Mouse (Mus musculus) ES-CJ7 (cell line): ENCODE data around the gene Dnajb5.

Experiments
- DNase-seq: peaks from one replicate; pipeline ENCODE4 v3.0.0; 2011; ENCODE audit warnings: low read depth, low spot score

Gene Dnajb5

GRCm38 (mm10) chr4:42949676-42950051, at the start of gene Dnajb5:
Gene Dnajb5, plus strand, starts transcription at chr4:42949814.
- peak; percentile 99 for DNase-seq

- DNase-seq, result no peak
Observed at GRCm38 (mm10) chr4:42900878-42901277, 48.7 kb upstream of the Dnajb5 start.

- DNase-seq, result peak; percentile 66
Observed at GRCm38 (mm10) chr4:42902174-42902573, 47.4 kb upstream of the Dnajb5 start.

- DNase-seq, result no peak
Observed at GRCm38 (mm10) chr4:42902730-42903129, 46.9 kb upstream of the Dnajb5 start.

- no peak for DNase-seq
Observed at GRCm38 (mm10) chr4:42903942-42904341, 45.7 kb upstream of the Dnajb5 start.

- DNase-seq, result no peak
Observed at GRCm38 (mm10) chr4:42904523-42904922, 45.1 kb upstream of the Dnajb5 start.

GRCm38 (mm10) chr4:42904966-42905365, 44.6 kb upstream of the Dnajb5 start:
- no peak for DNase-seq

- no peak for DNase-seq
Observed at GRCm38 (mm10) chr4:42913391-42913790, 36.2 kb upstream of the Dnajb5 start.

- DNase-seq, result no peak
Observed at GRCm38 (mm10) chr4:42915311-42915710, 34.3 kb upstream of the Dnajb5 start.

- DNase-seq, result no peak
Observed at GRCm38 (mm10) chr4:42915966-42916365, 33.6 kb upstream of the Dnajb5 start.

- peak; percentile 34 for DNase-seq
Observed at GRCm38 (mm10) chr4:42916617-42917401, 32.8 kb upstream of the Dnajb5 start, which contains the start of gene Phf24. Gene Phf24, plus strand, starts transcription at chr4:42916660.

GRCm38 (mm10) chr4:42917402-42917774, 32.2 kb upstream of the Dnajb5 start:
- DNase-seq, result no peak

- DNase-seq, result no peak
Observed at GRCm38 (mm10) chr4:42920726-42921125, 28.9 kb upstream of the Dnajb5 start.

GRCm38 (mm10) chr4:42921536-42921935, 28.1 kb upstream of the Dnajb5 start:
- DNase-seq, result no peak

- no peak for DNase-seq
Observed at GRCm38 (mm10) chr4:42922056-42922455, 27.6 kb upstream of the Dnajb5 start.

GRCm38 (mm10) chr4:42922461-42922860, 27.2 kb upstream of the Dnajb5 start:
- DNase-seq, result no peak

- DNase-seq, result no peak
Observed at GRCm38 (mm10) chr4:42924095-42924710, 25.4 kb upstream of the Dnajb5 start.

GRCm38 (mm10) chr4:42928209-42928608, 21.4 kb upstream of the Dnajb5 start:
- DNase-seq, result peak; percentile 56

GRCm38 (mm10) chr4:42928952-42929351, 20.7 kb upstream of the Dnajb5 start:
- no peak for DNase-seq

GRCm38 (mm10) chr4:42932229-42932969, 17.2 kb upstream of the Dnajb5 start:
- DNase-seq, result no peak

- DNase-seq, result peak; percentile 69
Observed at GRCm38 (mm10) chr4:42933630-42934029, 16.0 kb upstream of the Dnajb5 start.

- DNase-seq, result no peak
Observed at GRCm38 (mm10) chr4:42941396-42941795, 8.2 kb upstream of the Dnajb5 start.
